Mouse (Mus musculus) ES-E14 (cell line): Measurements from ENCODE around the gene Gmcl1. TPM values are rescaled to one million over a fixed set of nuclear protein-coding genes. Genes with fewer than 3 reads are reported as not detected.
A peak's percentile ranks its signal among the peaks of the same experiment; 100 is the strongest.

Source experiments
- DNase-seq: peaks from one replicate; pipeline ENCODE4 v3.0.0-alpha.2; 2013; ENCODE audit warnings: low read depth, low spot score
- H3K27ac ChIP-seq: 2 replicates; pipeline ENCODE4 v1.5.1; 2012; ENCODE audit warnings: low read depth, mild to moderate bottlenecking, low read length, moderate library complexity, mixed read lengths; ENCODE audit not compliant: poor library complexity, insufficient read depth, severe bottlenecking
- H3K36me3 ChIP-seq: 2 replicates; pipeline ENCODE4 v1.6.1; 2012; ENCODE audit warnings: mild to moderate bottlenecking, low read length, moderate library complexity, mixed read lengths; ENCODE audit not compliant: control insufficient read depth, poor library complexity, insufficient read depth, severe bottlenecking
- H3K4me1 ChIP-seq, 2 experiments: fragments of 150-350 bp in 1 of 2; sonication (generic) in 1 of 2; 2 replicates each; pipeline ENCODE4 v1.6.1; 2012; ENCODE audit warnings: low read length in 2 of 2, mild to moderate bottlenecking in 1 of 2, mixed read lengths in 1 of 2; ENCODE audit not compliant: control insufficient read depth in 2 of 2, insufficient read depth in 2 of 2, poor library complexity in 1 of 2
- H3K4me3 ChIP-seq, 2 experiments: fragments of 150-350 bp in 1 of 2; sonication (generic) in 1 of 2; 2 replicates each; pipeline ENCODE4 v1.5.1; 2012; ENCODE audit warnings: low read length in 2 of 2, low read depth in 1 of 2, mild to moderate bottlenecking in 1 of 2, mixed read lengths in 1 of 2; ENCODE audit not compliant: insufficient read depth in 1 of 2, poor library complexity in 1 of 2, severe bottlenecking in 1 of 2
- H3K9ac ChIP-seq: 2 replicates; pipeline ENCODE4 v1.6.1; 2012; ENCODE audit warnings: low read depth, mild to moderate bottlenecking, low read length, mixed read lengths; ENCODE audit not compliant: poor library complexity, insufficient read depth, severe bottlenecking
- H3K9me3 ChIP-seq: fragments of 150-350 bp; sonication (generic); 2 replicates; pipeline ENCODE4 v1.6.1; 2012; ENCODE audit warnings: low read depth, mild to moderate bottlenecking, low read length; ENCODE audit not compliant: control insufficient read depth, insufficient read depth
- CHD2 ChIP-seq: IDR thresholded peaks from 2 replicates; pipeline ENCODE4 v1.6.1; 2014; ENCODE audit warnings: mild to moderate bottlenecking, low read depth, low read length, inconsistent platforms
- HCFC1 ChIP-seq: IDR thresholded peaks from 2 replicates; pipeline ENCODE4 v1.6.1; 2012; ENCODE audit warnings: low read length, inconsistent platforms, borderline replicate concordance; ENCODE audit not compliant: insufficient read depth
- MAFK ChIP-seq: IDR thresholded peaks from 2 replicates; pipeline ENCODE4 v1.6.1; 2014; ENCODE audit warnings: mild to moderate bottlenecking, low read depth, low read length, inconsistent platforms; ENCODE audit not compliant: insufficient read depth
- ZC3H11A ChIP-seq: IDR thresholded peaks from 2 replicates; pipeline ENCODE4 v1.6.1; 2012; ENCODE audit warnings: low read depth, mild to moderate bottlenecking, inconsistent platforms, low read length, borderline replicate concordance
- ZNF384 ChIP-seq: IDR thresholded peaks from 2 replicates; pipeline ENCODE4 v1.6.1; 2012; ENCODE audit warnings: low read depth, low read length, inconsistent platforms
- in situ Hi-C, 2 experiments: fragments of 600-800 bp; cut with MboI; formaldehyde crosslinking; loops; one replicate each; pipeline ENCODE4 v1.15.1; 2025; ENCODE audit warnings: low sequenced_read_pairs in 2 of 2, inconsistent platforms in 1 of 2; ENCODE audit not compliant: unreplicated experiment in 2 of 2
- total RNA-seq: library from RNA; depleted of rRNA; stranded (reverse); fragments of 300-350 nt; gene quantifications from 2 replicates; pipeline ENCODE4 v1.2.3, GENCODE M21; 2012

Gmcl1 gene
- total RNA-seq, 1 experiment: 18.5 TPM

- Histone ChIP-seq H3K9me3 (no peaks in the 10 kb centered on the region), H3K4me1 (peaks cover 0 to 3% of the 10 kb centered on the region in 2 experiments; a peak in 1 of 4 replicates), H3K27ac (no peak overlapping the region), H3K9ac (peak overlapping the region; percentile 76), H3K4me3 (peak overlapping the region; percentile 54 to 69), H3K36me3 (peaks cover 6% of the 10 kb centered on the region)
- no peak for TF ChIP-seq MAFK
- TF ChIP-seq ZC3H11A: no peak
- no peak for TF ChIP-seq HCFC1
- TF ChIP-seq CHD2: no peak
- no peak for TF ChIP-seq ZNF384
- in situ Hi-C loops: no loop called here
- no peak for DNase-seq
These were observed 48.5 kb downstream of the Gmcl1 start for GRCm38 (mm10) chr6:86684655-86685011.

DNA sequence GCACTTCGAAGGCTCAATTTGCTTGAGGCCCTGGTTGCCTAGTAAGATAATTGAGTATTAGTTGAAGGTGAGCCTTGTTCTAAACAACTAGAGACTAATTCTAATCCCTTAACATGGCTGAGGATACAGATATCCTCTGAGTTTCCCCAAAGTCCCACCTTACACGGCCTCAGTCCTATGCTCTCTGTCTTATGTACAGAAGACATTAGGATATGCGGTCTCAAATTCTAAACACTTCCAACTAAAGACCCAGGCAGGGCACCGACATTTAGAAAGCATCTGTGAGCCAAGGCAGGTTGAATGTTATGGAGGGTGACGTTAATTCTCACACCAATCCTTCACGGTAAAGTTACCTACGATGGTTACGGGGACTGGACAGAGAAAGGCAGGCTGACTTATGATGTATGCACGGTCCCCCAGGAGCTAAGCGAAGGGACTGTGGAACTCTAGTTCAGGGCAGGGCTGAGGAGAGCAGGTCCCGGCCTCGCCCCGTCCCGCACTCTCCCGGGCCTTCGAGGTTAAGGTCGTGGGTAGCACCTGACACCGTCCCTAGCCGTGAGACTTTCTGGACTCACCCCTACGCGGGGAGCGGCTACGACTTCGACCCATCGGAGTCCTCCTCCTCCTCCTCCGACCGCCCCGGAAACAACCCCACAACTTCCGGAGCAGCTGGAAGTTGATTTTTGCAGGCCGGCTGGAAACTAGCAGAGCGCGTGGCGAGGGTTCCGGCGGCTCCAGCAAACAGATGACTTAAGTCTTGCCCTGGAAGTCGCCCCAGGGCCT is 49.1 kb downstream of the Gmcl1 start, which contains the start of gene Snrnp27:
Gene Snrnp27, minus strand, starts transcription at position 651 of the 783 bp plus-strand sequence.
- Histone ChIP-seq H3K4me3 (peak within 1 kb of the TSS; percentile 69 to 92), H3K36me3 (peaks cover 6% of the 10 kb centered on the region), H3K9me3 (no peaks in the 10 kb centered on the region), H3K4me1 (peaks cover 0 to 3% of the 10 kb centered on the region in 2 experiments; a peak in 1 of 4 replicates), H3K9ac (peak within 1 kb of the TSS; percentile 96), H3K27ac (peak within 1 kb of the TSS; percentile 41; the same call in 1 of the 2 replicates)
- in situ Hi-C loops: no loop called here
- TF ChIP-seq MAFK: no peak
- no peak for TF ChIP-seq CHD2
- TF ChIP-seq HCFC1: peak; percentile 85
- TF ChIP-seq ZNF384: no peak
- peak; percentile 91 for DNase-seq

- in situ Hi-C loops: no loop called here
- Histone ChIP-seq H3K4me1 (peaks cover 0 to 3% of the 10 kb centered on the region in 2 experiments; a peak in 1 of 4 replicates), H3K9me3 (no peaks in the 10 kb centered on the region), H3K36me3 (peaks cover 10% of the 10 kb centered on the region), H3K4me3 (no peak overlapping the region), H3K27ac (no peak overlapping the region), H3K9ac (no peak overlapping the region)
- TF ChIP-seq ZC3H11A: no peak
- TF ChIP-seq MAFK: no peak
- TF ChIP-seq CHD2: no peak
- TF ChIP-seq HCFC1: no peak
- peak; percentile 86 for TF ChIP-seq ZNF384
- no peak for DNase-seq
These were observed 51.9 kb downstream of the Gmcl1 start for GRCm38 (mm10) chr6:86681289-86681688.

DNA sequence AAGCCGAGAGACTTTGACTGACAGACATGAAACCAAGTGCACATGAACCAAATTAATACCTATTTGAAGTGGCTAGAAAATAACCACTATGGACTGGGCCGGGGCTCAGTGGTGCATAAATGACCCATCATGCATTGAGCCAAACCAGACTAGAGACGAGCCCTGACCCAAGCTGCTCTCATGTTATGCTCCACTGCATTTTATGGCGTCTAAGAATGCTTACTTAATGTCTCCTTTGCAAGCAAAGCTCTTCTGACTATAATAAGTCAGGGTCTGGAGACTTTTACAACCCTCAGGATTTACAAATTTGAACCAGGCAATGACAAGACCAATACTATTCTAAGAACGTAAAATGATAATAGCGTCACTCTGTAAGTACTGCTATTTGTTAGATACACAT is 54.8 kb downstream of the Gmcl1 start:
- Histone ChIP-seq H3K9ac (no peak overlapping the region), H3K4me1 (no peaks in the 10 kb centered on the region), H3K27ac (no peak overlapping the region), H3K4me3 (no peak overlapping the region), H3K36me3 (peaks cover 16% of the 10 kb centered on the region), H3K9me3 (no peaks in the 10 kb centered on the region)
- in situ Hi-C loops: loop anchor here in 1 of 2 experiments (10.0 kb wide), 1 partner anchor 134 kb away; no protein-coding TSS in a partner anchor
- TF ChIP-seq ZNF384 (no peak), ZC3H11A (no peak), MAFK (no peak), CHD2 (no peak), HCFC1 (no peak)
- DNase-seq: no peak
